Mouse (Mus musculus) heart, postnatal 0 days (tissue): ENCODE data around the gene Tgfbr3.

Source experiments
- CTCF ChIP-seq: IDR thresholded peaks from 2 replicates; pipeline ENCODE4 v1.5.1; 2016; ENCODE audit warnings: antibody characterized with exemption, control low read depth, low read depth
- EP300 ChIP-seq: IDR thresholded peaks from 2 replicates; pipeline ENCODE4 v1.6.1; 2016; ENCODE audit warnings: antibody characterized with exemption, low read depth

- no peak for TF ChIP-seq CTCF
- TF ChIP-seq EP300 = no peak
Measured at GRCm38 (mm10) chr5:107145125-107145524, 144.3 kb downstream of the Tgfbr3 start.
